ENCODE assay signal across 9 mouse cellular contexts in genomic region chr19:44719292-44720193, GRCm38 (mm10). TPM values are rescaled to one million over a fixed set of nuclear protein-coding genes. Genes with fewer than 3 reads are reported as not detected.
A peak's percentile ranks its signal among the peaks of the same experiment; 100 is the strongest.
DNase-seq lines count a peak whose midpoint lies in the region; ATAC-seq and TF ChIP-seq lines count a peak whose summit lies in the region.
"Had no signal": no experiment of that assay in that cellular context is flagged by ENCODE, and none has a peak within 500 bp of the region (broad histone marks: within the 10 kb centered on the region; RNA-seq: fewer than 3 reads in every experiment).

No protein-coding gene starts in this region.

- no peak for ATAC-seq in intestine, embryonic 14.5 days (replicated peaks; ENCODE audit: low FRiP score, low TSS enrichment, low read depth)
- ATAC-seq in midbrain, embryonic 13.5 days = no peak
- ATAC-seq in granulocyte monocyte progenitor cell, adult 5-6 weeks (replicated peaks; ENCODE audit: poor library complexity, severe bottlenecking) = no peak

- no peaks in the 10 kb centered on the region for H3K9me3 ChIP-seq in intestine, embryonic 14.5 days (ENCODE audit: control insufficient read depth, low read length)
- H3K9me3 ChIP-seq in midbrain, embryonic 13.5 days = no peaks in the 10 kb centered on the region

- WGBS in intestine, embryonic 14.5 days = 3% methylated on average over 30 of the region's 30 CpGs
- 2% methylated on average over 30 of the region's 30 CpGs for WGBS in midbrain, embryonic 13.5 days

- no peak overlapping the region for H3K9ac ChIP-seq in intestine, embryonic 14.5 days (ENCODE audit: low read length)
- peak overlapping the region; percentile 60 for H3K9ac ChIP-seq in midbrain, embryonic 13.5 days (replicated peaks)

- H3K4me1 ChIP-seq in cortical plate, adult 2 months (ENCODE audit: control insufficient read depth, insufficient read depth, low read length) = no peaks in the 10 kb centered on the region
- peaks cover 4% of the 10 kb centered on the region for H3K4me1 ChIP-seq in intestine, embryonic 14.5 days (replicated peaks; ENCODE audit: control insufficient read depth, insufficient read depth, low read length)
- H3K4me1 ChIP-seq in midbrain, embryonic 13.5 days (replicated peaks) = peaks cover 38% of the 10 kb centered on the region

- no peak overlapping the region for H3K27ac ChIP-seq in gastrocnemius, adult 2 months
- no peak overlapping the region for H3K27ac ChIP-seq in cortical plate, adult 2 months (ENCODE audit: insufficient read depth, low read length)
- H3K27ac ChIP-seq in intestine, embryonic 14.5 days (ENCODE audit: low read depth) = no peak overlapping the region
- H3K27ac ChIP-seq in midbrain, embryonic 13.5 days = no peak overlapping the region

- no peak for DNase-seq in gastrocnemius, adult 2 months
- DNase-seq in gastrocnemius, adult 8-10 months (ENCODE audit: low spot score in 2 of 2) = no peak
- DNase-seq in intestine, embryonic 14.5 days (ENCODE audit: low spot score) = no peak
- DNase-seq in urinary bladder, adult 18-20 months (ENCODE audit: low spot score in 2 of 2) = no peak
- DNase-seq in left cerebral cortex, postnatal 14 days (ENCODE audit: low spot score in 2 of 2) = no peak
- DNase-seq: right cerebral cortex, postnatal 14 days had no signal

- no peak for TF ChIP-seq POLR2A in cortical plate, adult 2 months (IDR thresholded peaks at IDR 0.05; ENCODE audit: extremely low read depth, insufficient read depth, low read length)

- H3K27me3 ChIP-seq in intestine, embryonic 14.5 days (replicated peaks; ENCODE audit: control insufficient read depth, insufficient read depth, low read length) = peaks cover 70% of the 10 kb centered on the region
- H3K27me3 ChIP-seq in midbrain, embryonic 13.5 days = peaks cover 82% of the 10 kb centered on the region

- intact Hi-C loops in gastrocnemius, adult 2 months (cut with DNase I) = no loop called here
- intact Hi-C loops in left cerebral cortex, postnatal 14 days (cut with DNase I) = no loop called here

- H3K4me3 ChIP-seq in gastrocnemius, adult 2 months = peak overlapping the region; percentile 41
- 0 out of 2 replicates have a peak overlapping the region, but pooled peaks have one; percentile 13 for H3K4me3 ChIP-seq in cortical plate, adult 2 months (ENCODE audit: insufficient read depth, low read length)
- H3K4me3 ChIP-seq in intestine, embryonic 14.5 days (ENCODE audit: low read depth, low read length) = peak overlapping the region; percentile 22
- peak overlapping the region; percentile 45 for H3K4me3 ChIP-seq in midbrain, embryonic 13.5 days (replicated peaks)

- H3K4me2 ChIP-seq in intestine, embryonic 14.5 days (ENCODE audit: low read length) = peak overlapping the region; percentile 64
- peak overlapping the region; percentile 84 for H3K4me2 ChIP-seq in midbrain, embryonic 13.5 days (replicated peaks)

- no peaks in the 10 kb centered on the region for H3K36me3 ChIP-seq in intestine, embryonic 14.5 days (ENCODE audit: control insufficient read depth, insufficient read depth, low read length)
- H3K36me3 ChIP-seq in midbrain, embryonic 13.5 days = no peaks in the 10 kb centered on the region

- no peak for TF ChIP-seq CTCF in gastrocnemius, adult 2 months (IDR thresholded peaks at IDR 0.05)
- no peak for TF ChIP-seq CTCF in cortical plate, adult 2 months (IDR thresholded peaks at IDR 0.05; ENCODE audit: extremely low read depth, insufficient read depth, low read length)

RNA-seq across cellular contexts. Expression of gene Pax2, which starts 36.3 kb away (rescaled TPM):
- total RNA-seq in gastrocnemius, adult 2 months (2021) = not detected
- not detected for total RNA-seq in gastrocnemius, adult 8-10 months (2022)
- polyA plus RNA-seq in cortical plate, adult 2 months (2012; rRNA removed) = 0.06 and 0.13 TPM in 2 replicates
- polyA plus RNA-seq in intestine, embryonic 14.5 days (2014; fragmentation: Nextera tagmentation; extraction: Ambion mirVana) = 0.05 TPM in 1 of 2 replicates, not detected in the other
- 0.63 and 1.0 TPM in 2 replicates for polyA plus RNA-seq in midbrain, embryonic 13.5 days (2015; fragmentation: Nextera tagmentation; extraction: Ambion mirVana)
- not detected in 2 replicates for total RNA-seq in granulocyte monocyte progenitor cell, adult 5-6 weeks (2014; fragmentation: Nextera tagmentation)
- not detected in 2 replicates for total RNA-seq in granulocyte monocyte progenitor cell, adult 5-6 weeks (2017)
- under 1 TPM; 0.11 to 0.22 TPM for total RNA-seq in left cerebral cortex, postnatal 14 days (2021)
